Comparison of ENCODE assay signal across 21 mouse cellular contexts in genomic region chr1:92939746-92940145, GRCm38 (mm10). TPM values are rescaled to one million over a fixed set of nuclear protein-coding genes. Genes with fewer than 3 reads are reported as not detected.
A peak's percentile ranks its signal among the peaks of the same experiment; 100 is the strongest.
DNase-seq lines count a peak whose midpoint lies in the region; ATAC-seq and TF ChIP-seq lines count a peak whose summit lies in the region.
"Had no signal": no experiment of that assay in that cellular context is flagged by ENCODE, and none has a peak within 500 bp of the region (broad histone marks: within the 10 kb centered on the region; RNA-seq: fewer than 3 reads in every experiment).

No protein-coding gene starts in this region.

- H3K4me2 ChIP-seq in midbrain, embryonic 11.5 days, result no peak overlapping the region
- H3K4me2 ChIP-seq: embryonic facial prominence, embryonic 12.5 days; embryonic facial prominence, embryonic 15.5 days; heart, embryonic 11.5 days; hindbrain, embryonic 12.5 days; hindbrain, embryonic 15.5 days had no signal

- no peaks in the 10 kb centered on the region for H3K27me3 ChIP-seq in cerebellum, adult 2 months (ENCODE audit: control insufficient read depth, insufficient read depth, low read length)
- no peaks in the 10 kb centered on the region for H3K27me3 ChIP-seq in midbrain, embryonic 11.5 days (ENCODE audit: control insufficient read depth, insufficient read depth, low read length)
- H3K27me3 ChIP-seq: embryonic facial prominence, embryonic 12.5 days; embryonic facial prominence, embryonic 15.5 days; hindbrain, embryonic 12.5 days; hindbrain, embryonic 15.5 days; Patski had no signal

- H3K4me3 ChIP-seq in cerebellum, adult 2 months (replicated peaks; ENCODE audit: insufficient read depth, low read depth, low read length), result no peak overlapping the region
- H3K4me3 ChIP-seq in midbrain, embryonic 11.5 days (ENCODE audit: low read depth, low read length), result no peak overlapping the region
- H3K4me3 ChIP-seq: embryonic facial prominence, embryonic 12.5 days; embryonic facial prominence, embryonic 15.5 days; gastrocnemius, adult 2 months; hindbrain, embryonic 12.5 days; hindbrain, embryonic 15.5 days had no signal

- peak; percentile 48 for DNase-seq in cerebellum, adult 11 months
- DNase-seq in cerebellum, postnatal 4 days (ENCODE audit: low spot score in 2 of 2), result no peak
- peak; percentile 57 to 67 for DNase-seq in cerebellum, adult 2 months
- DNase-seq in cerebellum, postnatal 10 days, result no peak
- DNase-seq in cerebellum, postnatal 25 days, result peak; percentile 53 to 63
- DNase-seq in midbrain, embryonic 11.5 days (ENCODE audit: low spot score, missing footprints), result no peak
- DNase-seq: adrenal gland, postnatal 10 days; adrenal gland, postnatal 36 days; forebrain, postnatal 0 days; gastrocnemius, adult 2 months; gastrocnemius, postnatal 14 days; heart, adult 11 months; kidney, adult 2 months had no signal

- H3K9me3 ChIP-seq in midbrain, embryonic 11.5 days (ENCODE audit: control insufficient read depth, low read length), result no peaks in the 10 kb centered on the region
- H3K9me3 ChIP-seq: embryonic facial prominence, embryonic 12.5 days; embryonic facial prominence, embryonic 15.5 days; hindbrain, embryonic 12.5 days; hindbrain, embryonic 15.5 days had no signal

- no peak for ATAC-seq in midbrain, embryonic 11.5 days (ENCODE audit: low FRiP score)
- ATAC-seq: forebrain, embryonic 14.5 days; forebrain, postnatal 0 days; intestine, postnatal 0 days; Patski had no signal

- TF ChIP-seq POLR2A in cerebellum, adult 2 months (IDR thresholded peaks at IDR 0.05; ENCODE audit: borderline replicate concordance, insufficient read depth, low read length), result no peak

- TF ChIP-seq CTCF in cerebellum, adult 2 months (IDR thresholded peaks at IDR 0.05; ENCODE audit: borderline replicate concordance, insufficient read depth, low read depth, low read length), result no peak

- no peak overlapping the region for H3K9ac ChIP-seq in midbrain, embryonic 11.5 days (ENCODE audit: low read length)
- H3K9ac ChIP-seq: embryonic facial prominence, embryonic 12.5 days; embryonic facial prominence, embryonic 15.5 days; forebrain, postnatal 0 days; hindbrain, embryonic 12.5 days; hindbrain, embryonic 15.5 days had no signal

- H3K4me1 ChIP-seq in cerebellum, adult 2 months (ENCODE audit: control insufficient read depth, insufficient read depth, low read length), result peaks cover 3% of the 10 kb centered on the region; the same call in 1 of the 2 replicates
- H3K4me1 ChIP-seq in midbrain, embryonic 11.5 days (ENCODE audit: control insufficient read depth, insufficient read depth, low read length), result peaks cover 14% of the 10 kb centered on the region

- WGBS in cerebellum, adult 2 months, result 95% methylated on average over 4 of the region's 4 CpGs
- WGBS in midbrain, embryonic 11.5 days, result 91% methylated on average over 4 of the region's 4 CpGs

- H3K36me3 ChIP-seq in midbrain, embryonic 11.5 days (ENCODE audit: control insufficient read depth, insufficient read depth, low read length), result peaks cover 21% of the 10 kb centered on the region

- H3K27ac ChIP-seq in cerebellum, adult 2 months (ENCODE audit: insufficient read depth, low read length), result no peak overlapping the region
- H3K27ac ChIP-seq in midbrain, embryonic 11.5 days (ENCODE audit: low read depth, low read length), result no peak overlapping the region
- H3K27ac ChIP-seq: embryonic facial prominence, embryonic 12.5 days; embryonic facial prominence, embryonic 15.5 days; gastrocnemius, adult 2 months; hindbrain, embryonic 12.5 days; hindbrain, embryonic 15.5 days had no signal

RNA-seq across cellular contexts. Expression of gene Capn10, which starts 5.6 kb away (rescaled TPM):
- polyA plus RNA-seq in cerebellum, adult 2 months (2012; rRNA removed), result 44.5 and 45.5 TPM in 2 replicates
- 34.5 and 40.4 TPM in 2 replicates for polyA plus RNA-seq in midbrain, embryonic 11.5 days (2014; fragmentation: Nextera tagmentation; extraction: Ambion mirVana)

RNA-seq across cellular contexts. Expression of gene Gpr35, which starts 10.9 kb away (rescaled TPM):
- 0.21 and 0.36 TPM in 2 replicates for polyA plus RNA-seq in cerebellum, adult 2 months (2012; rRNA removed)
- polyA plus RNA-seq in midbrain, embryonic 11.5 days (2014; fragmentation: Nextera tagmentation; extraction: Ambion mirVana), result 0.32 TPM in 1 of 2 replicates, not detected in the other
- polyA plus RNA-seq: Patski had no signal

RNA-seq across cellular contexts. Expression of gene Rnpepl1, which starts 29.2 kb away (rescaled TPM):
- polyA plus RNA-seq in cerebellum, adult 2 months (2012; rRNA removed), result 43.6 and 44.7 TPM in 2 replicates
- polyA plus RNA-seq in midbrain, embryonic 11.5 days (2014; fragmentation: Nextera tagmentation; extraction: Ambion mirVana), result 13.3 TPM in 2 replicates

RNA-seq across cellular contexts. Expression of gene Dusp28, which starts 33.0 kb away (rescaled TPM):
- polyA plus RNA-seq in cerebellum, adult 2 months (2012; rRNA removed), result 49.6 and 49.7 TPM in 2 replicates
- 9.2 and 11.3 TPM in 2 replicates for polyA plus RNA-seq in midbrain, embryonic 11.5 days (2014; fragmentation: Nextera tagmentation; extraction: Ambion mirVana)

RNA-seq across cellular contexts. Expression of gene Ankmy1, which starts 37.0 kb away (rescaled TPM):
- 0.35 and 0.46 TPM in 2 replicates for polyA plus RNA-seq in cerebellum, adult 2 months (2012; rRNA removed)
- 0.61 and 0.68 TPM in 2 replicates for polyA plus RNA-seq in midbrain, embryonic 11.5 days (2014; fragmentation: Nextera tagmentation; extraction: Ambion mirVana)
- polyA plus RNA-seq: intestine, postnatal 0 days had no signal

Comparison
In these comparisons a context has a peak if more than half of its experiments do, and no peak if none do; other contexts are left out.
1. DNase-seq: peak in cerebellum, adult 11 months (single experiment), cerebellum, adult 2 months (2 of 2) and cerebellum, postnatal 25 days (2 of 2); none in cerebellum, postnatal 4 days (0 of 2), cerebellum, postnatal 10 days (0 of 2) and midbrain, embryonic 11.5 days (single experiment).